Mouse (Mus musculus): Measurements from ENCODE around the gene Cltb. TPM values are rescaled to one million over a fixed set of nuclear protein-coding genes. Genes with fewer than 3 reads are reported as not detected.

The Cltb gene
- polyA plus RNA-seq, 1 experiment from 2014 or later: 30.3 TPM

DNA sequence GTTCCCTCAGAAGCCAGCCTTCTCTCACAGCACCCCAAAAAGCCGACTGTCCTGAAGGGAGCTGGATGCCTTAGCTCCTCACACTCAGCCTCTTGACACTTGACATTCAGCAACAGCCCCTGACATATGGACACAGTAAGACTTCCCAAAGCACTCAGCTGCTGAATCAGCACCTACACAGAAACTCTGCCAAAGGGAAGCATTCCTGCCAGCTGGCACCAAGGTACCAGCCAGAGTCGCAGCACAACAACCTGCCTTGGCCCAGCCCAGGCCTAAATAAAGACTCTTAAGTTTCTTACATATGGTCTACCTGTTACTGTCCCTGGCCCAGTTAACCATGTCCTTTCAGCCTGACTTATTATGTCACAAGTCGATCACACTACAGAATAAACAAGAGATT, 54.3 kb downstream of the Cltb start:
- 89% methylated on average over 3 of the region's 3 CpGs for WGBS
- Histone ChIP-seq H3K4me3 (no peak overlapping the region), H3K27ac (no peak overlapping the region), H3K4me2 (replicated peaks) (no peak overlapping the region), H3K4me1 (no peaks in the 10 kb centered on the region), H3K27me3 (no peaks in the 10 kb centered on the region), H3K9me3 (no peaks in the 10 kb centered on the region), H3K36me3 (peaks cover 96% of the 10 kb centered on the region), H3K9ac (no peak overlapping the region)
- no peak for ATAC-seq (ENCODE audit: low FRiP score, low read depth)

DNA sequence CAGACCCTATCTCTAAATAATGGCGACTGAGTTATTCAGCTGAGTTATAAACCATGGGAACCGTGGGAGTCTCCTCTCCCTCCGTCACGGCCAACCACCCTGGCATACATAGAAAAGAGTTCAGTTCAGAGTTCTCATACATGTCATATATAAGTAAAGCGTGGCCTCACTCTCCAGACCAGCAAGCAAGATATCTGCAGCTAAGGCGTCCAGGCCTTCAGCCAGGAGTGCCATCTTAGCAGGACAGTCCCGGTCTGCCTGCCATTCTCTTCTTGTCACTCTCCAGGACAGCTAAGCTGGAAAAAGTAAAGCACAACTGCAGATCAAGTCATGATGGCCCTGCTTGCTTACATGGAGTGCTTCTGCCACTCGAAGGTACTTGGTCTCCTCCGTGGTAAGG, 55.0 kb downstream of the Cltb start:
- no peak for ATAC-seq (ENCODE audit: low FRiP score, low read depth)

GRCm38 (mm10) chr13:54548036-54548435, 63.1 kb downstream of the Cltb start:
- H3K4me3 ChIP-seq: no peak overlapping the region
- no peak overlapping the region for H3K4me2 ChIP-seq (replicated peaks)
- H3K27ac ChIP-seq: no peak overlapping the region
- H3K27me3 ChIP-seq: no peaks in the 10 kb centered on the region
- H3K4me1 ChIP-seq: no peaks in the 10 kb centered on the region
- H3K9ac ChIP-seq: no peak overlapping the region
- H3K36me3 ChIP-seq: peaks cover 68% of the 10 kb centered on the region
- H3K9me3 ChIP-seq: no peaks in the 10 kb centered on the region
- WGBS: 81% methylated on average over 7 of the region's 7 CpGs
- no peak for ATAC-seq (ENCODE audit: low FRiP score, low read depth)

More for the DNA sequence above, 55.0 kb downstream of the Cltb start:
- Histone ChIP-seq H3K4me1 (no peaks in the 10 kb centered on the region), H3K27me3 (no peaks in the 10 kb centered on the region), H3K9me3 (no peaks in the 10 kb centered on the region), H3K4me3 (no peak overlapping the region), H3K36me3 (peaks cover 96% of the 10 kb centered on the region), H3K4me2 (replicated peaks) (no peak overlapping the region), H3K9ac (no peak overlapping the region), H3K27ac (no peak overlapping the region)
- 94% methylated on average over 9 of the region's 9 CpGs for WGBS

Small RNA genes lying within 50 kb of the gene (microRNA-seq; reads per million reads assigned to microRNA genes)
- not detected for gene Gm24195

Other genes with a start within 250 kb of the Cltb start
- gene Cplx2, start 240.0 kb downstream of the Cltb start, polyA plus RNA-seq (2015; fragmentation: Nextera tagmentation; extraction: Ambion mirVana): 3.8 and 4.0 TPM in 2 replicates
- 131 and 142 TPM in 2 replicates for gene Thoc3, start 142.5 kb downstream of the Cltb start, polyA plus RNA-seq (2015; fragmentation: Nextera tagmentation; extraction: Ambion mirVana)
- 16.2 and 17.4 TPM in 2 replicates for gene Simc1, start 107.6 kb downstream of the Cltb start, polyA plus RNA-seq (2015; fragmentation: Nextera tagmentation; extraction: Ambion mirVana)
- gene 4833439L19Rik, start 45.9 kb downstream of the Cltb start, polyA plus RNA-seq (2015; fragmentation: Nextera tagmentation; extraction: Ambion mirVana): 150 and 156 TPM in 2 replicates
- gene Arl10, start 36.3 kb downstream of the Cltb start, polyA plus RNA-seq (2015; fragmentation: Nextera tagmentation; extraction: Ambion mirVana): 33.6 and 39.5 TPM in 2 replicates
- gene Nop16, start 21.3 kb downstream of the Cltb start, polyA plus RNA-seq (2015; fragmentation: Nextera tagmentation; extraction: Ambion mirVana): 91.5 and 91.9 TPM in 2 replicates
- 165 and 168 TPM in 2 replicates for gene Higd2a, start 21.1 kb downstream of the Cltb start, polyA plus RNA-seq (2015; fragmentation: Nextera tagmentation; extraction: Ambion mirVana)
- 85.8 and 90.0 TPM in 2 replicates for gene Faf2, start 10.4 kb upstream of the Cltb start, polyA plus RNA-seq (2015; fragmentation: Nextera tagmentation; extraction: Ambion mirVana)
- gene Rnf44, start 82.6 kb upstream of the Cltb start, polyA plus RNA-seq (2015; fragmentation: Nextera tagmentation; extraction: Ambion mirVana): 57.3 and 60.4 TPM in 2 replicates
- 0.05 TPM in 2 replicates for gene Cdhr2, start 90.1 kb upstream of the Cltb start, polyA plus RNA-seq (2015; fragmentation: Nextera tagmentation; extraction: Ambion mirVana)
- 0.15 and 0.20 TPM in 2 replicates for gene Gprin1, start 138.5 kb upstream of the Cltb start, polyA plus RNA-seq (2015; fragmentation: Nextera tagmentation; extraction: Ambion mirVana)
- not detected in 2 replicates for gene Sncb, start 155.3 kb upstream of the Cltb start, polyA plus RNA-seq (2015; fragmentation: Nextera tagmentation; extraction: Ambion mirVana)
- not detected in 2 replicates for gene Eif4e1b, start 172.7 kb upstream of the Cltb start, polyA plus RNA-seq (2015; fragmentation: Nextera tagmentation; extraction: Ambion mirVana)
- gene Tspan17, start 178.0 kb upstream of the Cltb start, polyA plus RNA-seq (2015; fragmentation: Nextera tagmentation; extraction: Ambion mirVana): 4.7 and 4.9 TPM in 2 replicates

All from limb, embryonic 13.5 days (tissue).